Mouse (Mus musculus) thymus, adult 2 months (tissue): ENCODE data around the gene Anks1.

Experiments
- CTCF ChIP-seq: fragments of 200-500 bp; IDR thresholded peaks from 2 replicates; pipeline ENCODE4 v1.5.1; 2012; ENCODE audit warnings: mild to moderate bottlenecking, control low read depth, low read length, moderate library complexity, borderline replicate concordance; ENCODE audit not compliant: control insufficient read depth, poor library complexity, insufficient read depth; ENCODE audit errors: extremely low read depth
- POLR2A ChIP-seq: fragments of 200-500 bp; IDR thresholded peaks from 2 replicates; pipeline ENCODE4 v1.6.1; 2012; ENCODE audit warnings: mild to moderate bottlenecking, low read length, control low read depth, moderate library complexity; ENCODE audit not compliant: control insufficient read depth, poor library complexity, insufficient read depth; ENCODE audit errors: extremely low read depth

DNA sequence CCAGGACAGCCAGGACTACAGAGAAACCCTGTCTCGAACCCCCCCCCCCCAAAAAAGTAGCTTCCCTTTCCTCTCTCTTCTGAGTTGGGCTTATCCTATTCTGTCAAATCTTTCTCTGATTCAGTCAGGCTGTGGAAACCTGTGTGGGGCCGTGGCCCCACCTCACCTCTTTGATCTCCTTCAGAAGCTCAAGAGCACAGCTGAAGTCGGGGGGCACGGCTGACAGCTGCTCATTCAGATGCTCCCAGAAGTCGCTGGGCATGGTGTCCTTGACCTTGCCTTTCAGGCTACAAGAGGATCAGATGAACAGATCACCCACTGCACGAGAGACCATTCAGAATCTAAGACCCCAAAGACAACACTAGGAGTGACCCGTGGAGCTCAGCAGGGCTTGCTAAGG is 165.4 kb downstream of the Anks1 start:
- TF ChIP-seq POLR2A: no peak
- no peak for TF ChIP-seq CTCF
